Mouse (Mus musculus) CD4-positive naive resting alpha-beta T cell, adult 76 days (primary cell): ENCODE data around the gene Thap2. TPM values are rescaled to one million over a fixed set of nuclear protein-coding genes. Genes with fewer than 3 reads are reported as not detected.

ENCODE experiments used
- total RNA-seq: library from RNA; stranded (reverse); gene quantifications from one replicate; pipeline ENCODE4 v1.2.4, GENCODE M21; 2023

Gene Thap2
- 7.2 TPM for total RNA-seq

DNA sequence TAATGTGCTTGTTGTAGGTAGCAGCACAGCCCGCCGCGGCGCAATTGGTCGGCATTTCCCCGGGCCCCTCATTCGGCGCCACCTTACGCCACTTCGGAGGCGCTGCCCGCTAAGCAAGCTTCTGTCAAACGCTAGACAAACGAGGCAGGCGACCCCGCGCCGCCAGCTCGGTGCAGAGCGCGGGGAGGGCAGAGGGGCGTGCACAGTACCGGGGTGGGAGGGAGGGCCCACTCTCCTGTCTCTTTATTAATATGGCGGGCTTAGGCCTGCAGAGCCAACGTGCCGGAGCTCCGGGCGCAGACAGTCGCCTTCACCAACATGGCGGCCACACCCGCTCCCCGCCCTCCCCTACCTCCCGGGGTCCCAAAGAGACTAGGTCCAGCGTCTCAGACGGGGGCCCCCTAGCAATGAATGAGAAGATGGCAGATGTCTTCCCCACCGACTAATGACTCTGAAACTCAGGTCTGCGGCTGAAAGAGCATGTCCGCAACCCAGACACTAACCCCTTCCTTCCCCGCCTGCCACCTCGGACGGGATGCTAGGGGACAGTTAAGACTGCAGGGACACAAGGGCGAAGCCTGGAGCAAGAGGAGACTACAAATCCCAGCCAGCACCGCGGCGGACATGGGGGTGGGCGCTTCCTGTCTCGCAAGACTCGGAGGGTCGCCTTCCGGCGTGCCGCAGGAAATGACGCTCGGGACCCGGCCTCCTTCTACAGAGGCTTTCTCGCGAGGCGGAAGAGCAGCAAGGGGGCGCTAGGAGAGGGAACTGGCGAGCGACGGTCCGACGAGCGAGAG is at the start of gene Thap2, which contains the start of gene Zfc3h1:
TSS of gene Thap2 (minus strand) at position 223 of the 797 bp plus-strand sequence.
TSS of gene Zfc3h1 (plus strand) at position 739 of the 797 bp plus-strand sequence.

DNA sequence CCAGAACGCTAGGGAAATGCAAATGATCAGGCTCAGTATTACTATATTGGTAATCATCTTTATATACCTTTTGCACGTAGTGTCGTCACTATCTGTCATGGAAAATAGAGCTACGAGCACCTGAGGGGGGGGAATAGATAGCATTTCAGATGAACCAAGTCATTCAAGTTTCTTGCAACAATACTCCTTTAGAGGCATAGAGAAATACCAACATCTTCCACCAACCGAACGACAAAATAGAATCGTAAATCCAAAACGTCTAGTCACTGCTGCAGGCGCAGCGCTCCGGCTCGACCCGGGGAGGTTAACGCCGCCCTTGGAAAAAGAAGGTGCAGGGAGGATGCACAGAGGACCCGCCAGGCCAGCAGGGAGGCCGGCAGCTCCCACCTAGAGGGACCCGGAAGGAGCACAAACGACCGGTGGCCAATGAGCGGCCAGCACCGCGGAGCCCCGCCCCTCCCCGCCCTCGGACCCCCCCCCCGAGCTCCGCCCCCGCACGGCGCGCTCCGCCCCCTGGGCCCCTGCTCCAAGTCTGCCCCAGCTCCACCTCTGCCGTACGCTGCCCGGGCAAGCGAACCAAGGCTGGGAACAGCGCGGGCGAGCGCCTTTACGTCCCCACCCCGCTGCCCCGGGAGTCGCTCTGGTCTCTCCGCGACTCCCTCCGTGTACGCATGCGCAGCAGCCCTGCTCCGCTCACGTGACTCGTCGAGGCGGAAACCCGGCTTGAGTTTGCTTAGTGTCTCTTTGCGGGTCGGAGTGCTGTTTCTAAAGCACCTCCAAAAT is 22.2 kb downstream of the Thap2 start, which contains the start of gene Tmem19:
TSS of gene Tmem19 (minus strand) at position 662 of the 783 bp plus-strand sequence.

Other genes with a start within 250 kb of the Thap2 start
- not detected for gene Tph2, start 199.4 kb downstream of the Thap2 start, total RNA-seq
- gene Tbc1d15, start 133.0 kb downstream of the Thap2 start, total RNA-seq, result 169 TPM
- 74.2 TPM for gene Rab21, start 68.8 kb downstream of the Thap2 start, total RNA-seq
- gene Tmem19, start 21.9 kb downstream of the Thap2 start, total RNA-seq, result 18.9 TPM
- gene Zfc3h1, start 516 bp upstream of the Thap2 start, total RNA-seq, result 63.1 TPM
- not detected for gene A930009A15Rik, start 185.5 kb upstream of the Thap2 start, total RNA-seq
- not detected for gene Lgr5, start 203.3 kb upstream of the Thap2 start, total RNA-seq